Mouse (Mus musculus): Measurements from ENCODE around the gene Sugct.

The Sugct gene

DNA sequence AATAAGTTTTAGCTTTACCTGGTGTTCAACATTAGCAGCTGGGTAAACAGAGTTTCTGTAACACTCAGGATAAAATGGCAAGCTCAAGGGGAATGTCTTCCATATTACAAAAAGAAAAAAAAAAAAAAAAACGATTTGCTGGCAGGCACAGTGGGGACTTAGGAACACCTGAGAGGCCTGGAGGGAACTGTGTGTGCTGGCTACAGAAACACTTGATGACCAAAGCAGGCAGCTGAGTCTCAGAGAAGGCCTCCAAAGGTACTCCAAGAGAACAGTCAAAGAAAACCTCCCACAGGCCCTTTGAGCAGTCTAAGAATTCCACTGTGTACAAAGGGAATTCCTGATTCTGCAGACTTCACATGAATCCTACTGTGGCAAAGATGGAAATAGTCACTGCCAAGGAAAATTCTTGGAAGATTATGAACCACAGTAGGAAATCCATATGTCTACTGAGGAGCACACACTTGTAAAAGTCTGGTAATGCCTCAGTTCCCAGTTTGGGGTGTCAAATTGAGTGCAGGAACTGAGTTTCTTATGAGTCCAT, 397.8 kb downstream of the Sugct start:
- no peak for DNase-seq (ENCODE audit: extremely low read depth, low read depth, low spot score)

DNA sequence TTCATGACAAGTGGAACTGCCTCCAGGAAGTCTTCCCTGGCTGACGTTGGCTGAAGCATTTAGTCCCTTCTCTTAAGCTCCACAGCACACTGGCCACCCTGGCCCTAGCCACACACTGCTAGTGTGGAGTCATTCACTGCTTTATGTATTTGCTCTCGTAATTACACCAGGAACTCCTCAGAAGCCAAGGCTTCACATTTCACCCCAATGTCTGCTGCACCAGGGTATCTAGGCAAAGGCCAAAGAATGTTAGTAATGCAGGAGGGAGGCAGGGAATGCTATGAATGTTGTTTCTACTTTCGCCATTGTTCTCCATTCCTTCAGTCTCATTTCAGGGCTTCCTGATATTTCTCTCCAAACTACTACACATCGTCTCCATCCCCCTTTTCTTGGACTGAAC, 398.4 kb downstream of the Sugct start:
- no peak for DNase-seq (ENCODE audit: extremely low read depth, low read depth, low spot score)

DNA sequence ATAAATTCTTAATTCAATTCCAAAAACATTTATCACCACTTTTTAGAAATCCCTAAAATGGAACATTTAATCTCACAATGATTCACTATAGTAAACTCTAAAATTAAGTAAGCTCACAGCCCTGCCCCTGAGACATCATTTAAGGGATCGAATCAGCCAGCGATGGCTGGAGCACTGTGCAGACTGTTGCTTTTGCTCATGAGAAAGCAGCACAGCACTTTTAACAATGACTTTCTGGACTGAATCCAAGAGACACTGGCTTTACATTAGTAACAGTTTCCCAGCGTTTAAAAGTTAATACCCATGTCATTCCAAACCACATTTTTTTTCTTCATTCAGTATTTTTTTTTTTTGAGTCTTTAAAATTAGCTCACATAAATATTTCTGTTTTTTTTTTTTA, 398.9 kb downstream of the Sugct start:
- DNase-seq (ENCODE audit: extremely low read depth, low read depth, low spot score) = no peak

DNA sequence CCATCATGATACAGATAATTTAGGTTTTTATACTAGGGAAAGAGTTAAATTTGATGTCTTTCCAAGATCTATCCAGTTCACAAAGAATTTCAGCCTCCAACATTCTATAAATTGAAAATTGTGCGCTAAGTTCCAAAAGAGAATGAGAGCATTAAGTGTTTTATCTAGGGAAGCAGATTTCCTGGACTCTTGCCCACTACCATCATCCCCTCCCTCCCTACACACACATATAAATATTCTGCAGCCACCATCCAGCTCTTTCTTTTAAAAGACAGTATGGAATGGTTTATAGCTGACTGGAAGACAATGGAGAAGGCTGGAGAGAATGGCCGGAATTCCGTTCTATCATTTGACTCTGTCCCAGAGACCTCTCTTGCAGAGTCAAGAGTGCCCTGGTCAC, 404.3 kb downstream of the Sugct start:
- DNase-seq (ENCODE audit: extremely low read depth, low read depth, low spot score) = no peak

DNA sequence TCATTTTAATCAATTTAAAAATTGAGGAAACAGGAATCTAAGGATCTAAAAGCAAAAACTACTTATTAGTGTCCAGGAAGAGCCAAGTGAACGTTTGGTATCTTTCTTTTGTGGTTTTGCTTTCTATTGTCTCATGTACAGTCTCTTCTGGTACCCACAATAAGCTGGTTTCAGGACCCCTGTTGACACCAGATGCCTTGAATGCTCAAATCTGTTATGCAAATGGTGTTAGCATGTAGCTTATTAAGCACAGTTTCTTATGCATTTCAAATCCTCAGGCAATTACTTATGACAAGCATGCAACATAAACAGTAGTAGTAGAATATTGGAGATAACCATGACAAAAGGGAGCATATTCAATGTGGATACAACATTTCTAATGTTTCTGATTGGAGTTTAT, 407.0 kb downstream of the Sugct start:
- no peak for DNase-seq (ENCODE audit: extremely low read depth, low read depth, low spot score)

DNA sequence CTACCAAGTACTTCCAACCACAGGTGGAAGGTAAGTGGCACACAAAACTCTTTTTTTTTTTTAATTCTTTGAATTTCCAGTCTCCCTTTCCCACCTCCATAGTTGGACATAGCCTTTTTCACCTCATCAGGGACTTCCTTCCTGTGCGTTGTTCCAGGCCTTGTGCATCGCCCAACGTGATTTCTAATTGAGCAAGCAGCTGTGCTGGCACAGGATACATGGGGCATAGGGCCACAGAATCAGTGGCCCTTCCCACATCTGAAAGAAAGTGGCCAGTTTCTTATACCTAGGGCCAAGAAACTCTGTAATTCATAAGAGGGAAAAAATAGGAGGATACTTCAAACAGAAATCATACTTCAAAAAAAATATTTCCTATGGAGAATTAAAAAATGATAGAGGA, 449.4 kb downstream of the Sugct start:
- DNase-seq (ENCODE audit: extremely low read depth, low read depth, low spot score) = no peak

DNA sequence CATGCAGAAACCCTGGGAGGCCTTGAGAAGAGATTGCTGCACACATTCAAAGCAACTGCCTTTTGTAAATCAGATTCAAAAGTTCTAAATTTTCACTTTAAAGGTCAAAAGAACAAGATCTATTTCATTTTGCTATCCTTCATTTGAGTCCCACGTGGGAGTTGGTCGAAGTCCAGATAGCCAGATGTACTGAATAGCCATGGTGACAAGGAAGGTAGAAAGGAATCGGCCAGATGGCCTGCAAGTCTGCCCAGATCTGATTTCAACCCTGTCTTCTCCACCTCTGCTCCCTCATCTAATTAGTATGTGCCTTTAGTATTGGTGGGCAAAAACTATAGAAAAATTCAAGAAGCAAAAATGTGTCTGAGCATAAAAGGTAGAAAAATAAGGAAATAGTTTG, 478.8 kb downstream of the Sugct start:
- DNase-seq (ENCODE audit: extremely low read depth, low read depth, low spot score) = no peak

DNA sequence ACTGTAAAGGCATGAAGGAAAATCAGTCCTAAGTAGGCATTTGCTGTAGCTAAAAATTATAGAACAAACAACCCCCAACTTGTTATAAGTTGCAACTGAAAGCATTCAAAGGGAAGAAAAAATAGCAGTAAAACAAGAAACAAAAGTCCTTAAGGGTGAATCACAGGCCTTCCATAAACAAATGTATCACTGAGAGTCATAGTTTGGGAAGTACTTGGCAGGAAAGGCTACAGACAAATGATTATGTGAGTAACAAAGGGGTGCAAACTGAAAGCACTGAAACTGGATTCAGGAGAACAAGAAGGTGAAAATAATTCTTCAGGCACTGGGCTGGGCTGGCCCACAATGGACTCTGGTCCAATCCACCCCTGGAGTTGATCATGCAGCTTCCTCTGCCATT, 482.7 kb downstream of the Sugct start:
- DNase-seq (ENCODE audit: extremely low read depth, low read depth, low spot score) = no peak

DNA sequence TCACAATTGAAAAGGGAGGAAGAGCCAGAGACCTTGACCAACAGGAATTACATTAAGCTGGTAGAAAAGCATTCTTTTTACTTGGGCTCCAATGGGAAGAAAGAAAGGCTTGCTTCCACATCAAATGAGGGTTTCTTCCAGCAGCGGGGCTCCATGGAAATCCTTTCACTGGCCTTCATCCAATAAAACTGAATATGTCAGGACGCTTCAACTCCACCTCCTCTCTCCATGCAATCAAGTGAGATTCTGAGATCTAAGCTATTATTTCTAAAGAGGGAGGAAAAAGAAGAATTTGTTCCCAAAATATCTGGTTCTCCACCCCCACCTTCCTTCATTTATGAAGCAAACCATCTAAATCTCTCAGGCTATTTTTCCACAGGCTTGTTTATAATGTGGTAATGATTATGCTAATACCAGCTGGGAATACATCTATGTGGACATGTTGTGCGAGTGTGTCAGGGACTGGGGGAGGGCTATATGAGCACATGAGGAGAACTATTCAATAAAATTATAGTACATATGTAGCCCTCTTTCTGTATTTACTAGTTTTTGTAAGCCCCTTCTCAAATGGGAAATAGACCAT, 505.1 kb downstream of the Sugct start:
- DNase-seq (ENCODE audit: extremely low read depth, low read depth, low spot score) = no peak

DNA sequence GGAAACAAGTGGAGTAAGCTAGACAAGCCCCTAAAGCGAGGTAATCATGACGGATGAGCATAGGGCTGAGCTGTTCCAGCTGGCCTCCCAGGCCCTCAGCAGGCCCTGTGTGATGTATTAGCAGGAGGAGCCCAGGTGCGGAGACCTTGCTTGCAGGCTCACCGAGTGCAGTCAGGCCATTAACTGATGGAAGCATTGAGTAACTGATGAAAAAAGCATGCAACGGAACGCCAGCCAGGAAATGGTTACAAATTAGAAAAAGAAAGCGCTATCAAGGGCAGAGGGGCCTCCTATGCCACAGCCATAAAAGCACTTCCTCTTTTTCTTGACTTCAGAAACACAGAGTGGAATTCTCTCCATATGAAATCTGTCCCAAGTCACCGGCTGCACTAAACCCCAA, 510.1 kb downstream of the Sugct start:
- no peak for DNase-seq (ENCODE audit: extremely low read depth, low read depth, low spot score)

DNA sequence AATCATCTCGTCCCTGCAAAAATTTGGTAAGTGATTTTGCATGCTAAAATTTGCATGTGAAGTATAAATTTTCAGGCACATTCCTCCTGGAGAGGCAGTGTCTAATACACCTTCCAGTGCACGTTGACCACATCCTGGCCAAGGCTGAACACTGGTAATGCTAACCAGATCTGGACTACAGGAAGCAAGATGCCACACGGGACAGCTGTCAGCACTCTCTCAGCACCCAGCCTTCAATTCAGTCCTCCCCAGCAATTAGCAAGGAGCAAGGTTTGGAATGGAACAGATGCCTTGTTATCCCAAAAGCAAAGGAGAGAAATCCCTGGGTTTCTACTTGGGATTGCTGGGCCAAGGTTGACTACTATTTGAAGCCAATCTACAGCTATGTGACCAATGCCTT, 529.4 kb downstream of the Sugct start:
- no peak for DNase-seq (ENCODE audit: extremely low read depth, low read depth, low spot score)

DNA sequence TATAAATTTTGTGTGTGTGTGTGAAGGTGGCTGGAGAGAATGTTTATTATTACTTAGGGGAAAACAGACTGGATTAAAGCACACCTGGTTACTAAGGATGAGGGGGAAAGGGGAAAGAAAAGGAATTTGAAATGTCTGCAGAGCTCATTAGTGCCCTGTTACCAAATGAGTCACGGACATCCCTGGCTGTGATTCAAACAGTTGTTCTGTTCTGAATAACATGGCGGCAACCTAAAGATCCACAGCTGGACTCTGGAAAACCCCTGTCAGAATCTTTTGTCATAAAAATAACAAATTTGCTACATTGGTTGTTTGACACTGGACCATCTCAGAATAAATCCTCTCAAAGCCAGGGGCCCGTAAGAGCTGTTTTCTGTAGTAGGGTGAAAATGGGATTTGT, 530.6 kb downstream of the Sugct start:
- DNase-seq (ENCODE audit: extremely low read depth, low read depth, low spot score) = no peak

DNA sequence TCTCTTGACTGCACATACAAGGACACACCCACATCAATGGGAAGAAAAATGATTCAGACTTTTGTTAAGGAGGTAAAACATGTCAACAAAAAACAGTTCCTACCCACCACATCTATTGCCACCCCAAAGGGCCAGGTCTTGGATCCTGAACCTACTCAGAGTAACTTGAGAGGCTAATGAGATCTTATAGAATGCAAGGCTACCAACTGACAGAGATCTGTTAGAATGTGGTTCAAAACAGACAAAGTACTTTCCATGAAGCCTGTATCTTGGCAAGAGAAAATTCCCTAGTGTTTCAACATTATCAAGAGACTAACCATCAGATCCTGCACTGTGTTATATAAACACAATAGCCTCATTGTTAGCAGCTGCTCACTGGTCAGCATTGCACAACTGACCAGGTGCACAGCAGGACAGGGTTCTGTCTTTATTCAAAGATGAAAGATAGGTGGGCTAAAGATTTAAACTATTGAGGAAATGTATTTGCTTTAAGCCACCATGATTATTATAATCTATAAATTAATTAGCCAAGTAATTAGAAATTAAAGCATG, 548.8 kb downstream of the Sugct start:
- DNase-seq (ENCODE audit: extremely low read depth, low read depth, low spot score) = no peak

DNA sequence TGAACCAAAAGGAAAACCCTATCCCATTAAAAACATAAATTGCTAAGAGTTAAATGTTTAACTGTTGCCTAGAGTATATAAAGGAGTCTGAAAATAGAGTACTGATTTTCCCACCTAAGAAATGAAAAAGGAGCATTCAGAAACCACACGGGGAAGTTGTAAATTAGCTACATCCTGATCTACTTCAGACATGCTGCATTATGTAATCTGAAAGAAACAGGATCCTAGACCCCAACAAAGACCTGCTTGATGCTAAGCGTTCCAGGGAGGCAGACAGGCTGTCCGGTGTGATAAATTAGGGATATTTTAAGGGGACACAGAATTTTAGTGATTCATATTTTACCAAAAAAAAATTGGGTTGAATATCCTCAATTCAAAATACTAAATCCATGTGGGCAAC, 579.3 kb downstream of the Sugct start:
- DNase-seq (ENCODE audit: extremely low read depth, low read depth, low spot score) = no peak

DNA sequence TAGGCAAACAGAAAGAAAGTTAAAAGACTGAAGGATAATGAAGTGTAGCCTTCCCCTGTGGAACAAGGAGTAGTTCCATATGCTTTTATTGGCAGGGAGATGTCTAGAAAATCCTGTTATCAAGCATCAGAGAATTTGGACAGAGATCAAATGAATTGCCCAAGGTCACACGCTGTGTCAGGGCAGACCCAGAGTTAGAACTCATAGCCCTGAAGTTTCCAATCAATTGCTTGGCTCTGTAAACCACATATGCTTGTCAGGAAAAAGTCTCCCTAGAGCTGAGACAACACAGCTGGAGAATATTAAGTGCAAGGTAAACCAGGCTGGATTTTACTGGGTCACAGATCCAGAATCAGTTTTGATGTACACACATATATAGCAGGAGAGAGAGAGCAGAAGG, 593.0 kb downstream of the Sugct start:
- DNase-seq (ENCODE audit: extremely low read depth, low read depth, low spot score) = no peak

DNA sequence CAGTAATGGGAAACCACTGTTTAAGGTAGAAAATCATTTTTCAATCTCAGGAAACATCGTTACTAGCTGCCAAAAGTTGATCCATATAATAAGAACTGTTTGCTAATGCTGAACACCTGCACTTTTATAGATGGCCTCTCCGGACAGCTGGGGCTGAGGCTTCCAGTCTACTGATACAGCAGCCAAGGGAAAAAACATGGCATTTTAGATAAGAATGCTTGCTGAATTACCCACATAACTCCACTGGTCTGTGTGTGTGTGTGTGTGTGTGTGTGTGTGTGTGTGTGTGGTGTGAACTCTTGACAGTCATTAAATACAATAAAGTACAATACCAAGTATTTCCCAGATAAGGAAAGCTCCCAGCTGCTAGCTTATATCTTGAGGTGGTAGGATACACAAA, 608.8 kb downstream of the Sugct start:
- DNase-seq (ENCODE audit: extremely low read depth, low read depth, low spot score) = no peak

DNA sequence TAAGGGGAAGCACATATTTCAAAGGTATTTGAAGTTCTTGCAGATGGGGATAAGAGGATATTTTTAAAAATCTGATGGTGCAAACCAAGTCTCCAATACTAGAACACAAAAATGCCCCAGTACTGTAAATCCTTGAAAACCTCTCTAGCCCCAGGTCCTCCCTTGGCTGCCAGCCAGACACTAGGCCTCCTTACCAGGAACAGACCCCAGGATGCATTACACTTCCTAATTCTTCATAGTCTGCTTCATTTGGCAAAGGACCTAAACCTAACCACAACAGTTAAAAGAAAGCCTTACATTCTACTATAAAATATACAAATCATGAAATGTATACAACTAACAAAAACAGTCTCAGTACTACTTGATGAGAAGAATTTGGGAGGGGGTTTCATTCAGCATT, 609.2 kb downstream of the Sugct start:
- DNase-seq (ENCODE audit: extremely low read depth, low read depth, low spot score) = no peak

DNA sequence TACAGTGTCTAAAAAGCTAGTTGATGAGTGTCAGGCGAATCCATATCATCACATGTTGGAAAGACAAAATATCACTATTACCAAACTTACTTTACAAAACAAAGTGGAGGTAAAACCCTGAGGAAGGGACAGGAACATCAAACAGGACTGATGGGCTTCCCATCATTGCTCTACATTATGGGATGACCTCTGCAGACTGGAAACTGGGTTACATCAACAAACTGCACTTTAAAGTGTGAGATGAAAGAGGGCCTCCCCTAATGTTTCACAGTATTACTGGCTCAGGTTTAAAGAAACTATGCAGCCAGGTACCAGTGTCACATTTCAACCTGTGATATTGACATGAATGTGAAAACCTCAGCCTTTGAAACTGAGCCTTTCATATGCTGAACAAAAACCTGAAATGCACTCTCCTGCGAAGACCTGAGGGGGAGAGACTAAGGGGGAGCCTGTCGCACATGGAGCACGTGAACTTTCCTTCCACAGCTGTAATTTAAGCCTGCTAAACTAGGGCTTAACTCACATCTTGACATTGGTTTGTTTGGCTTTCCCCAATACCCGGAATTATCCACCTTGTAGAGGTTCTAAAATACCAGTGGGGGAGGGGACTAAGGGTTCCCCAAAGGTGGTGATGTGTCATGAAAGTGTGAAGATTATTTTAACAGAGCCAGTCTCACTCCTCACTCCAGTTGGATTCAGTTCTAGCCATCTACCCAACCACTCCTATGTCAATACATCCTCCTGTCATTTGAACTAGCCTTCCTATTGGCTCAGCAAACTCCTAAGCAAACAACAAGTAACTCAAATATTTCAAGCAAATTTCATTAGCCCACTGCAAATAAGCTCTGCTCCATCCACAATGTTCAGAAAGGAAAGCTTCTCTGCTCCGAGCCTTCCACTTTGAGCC, 610.2 kb downstream of the Sugct start:
- no peak for DNase-seq (ENCODE audit: extremely low read depth, low read depth, low spot score)

DNA sequence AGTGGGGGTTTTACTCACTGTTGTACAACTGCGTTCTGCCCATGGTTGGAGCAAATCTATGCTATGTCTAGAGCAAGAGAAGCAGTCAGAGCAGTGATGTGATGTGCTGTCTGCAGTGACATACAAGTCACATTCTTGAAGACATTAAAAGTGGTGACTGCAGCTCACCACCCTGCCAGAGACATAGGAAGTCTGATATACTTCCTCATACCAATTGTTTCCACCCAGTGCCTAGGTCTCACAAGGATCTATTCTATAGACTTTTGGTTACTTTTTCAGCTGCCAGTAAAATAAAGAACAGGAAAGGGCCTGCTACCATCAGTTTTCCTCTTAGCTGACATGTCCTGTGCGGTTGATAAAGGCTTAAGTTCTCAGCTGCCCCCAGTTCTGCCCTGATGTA, 613.7 kb downstream of the Sugct start:
- DNase-seq (ENCODE audit: extremely low read depth, low read depth, low spot score) = no peak

DNA sequence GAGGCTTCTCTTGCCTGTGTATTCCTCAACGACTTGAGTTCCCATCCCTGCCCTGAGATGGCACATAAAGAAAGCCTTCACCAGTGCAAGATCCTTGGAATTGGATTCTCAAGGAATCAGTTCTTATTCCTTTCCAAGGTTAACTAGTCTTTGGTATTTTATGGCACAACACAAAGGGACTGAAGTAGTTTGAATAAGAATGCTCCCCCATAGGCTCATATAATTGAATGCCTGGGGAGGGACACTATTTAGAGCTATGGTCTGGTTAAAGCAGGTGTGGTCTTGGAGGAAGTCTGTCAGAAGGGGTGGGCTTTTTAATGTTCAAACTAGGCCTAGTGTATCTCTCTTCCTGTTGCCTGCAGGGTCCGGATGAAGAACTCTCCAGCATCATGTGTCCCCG, 629.8 kb downstream of the Sugct start:
- no peak for DNase-seq (ENCODE audit: extremely low read depth, low read depth, low spot score)

DNA sequence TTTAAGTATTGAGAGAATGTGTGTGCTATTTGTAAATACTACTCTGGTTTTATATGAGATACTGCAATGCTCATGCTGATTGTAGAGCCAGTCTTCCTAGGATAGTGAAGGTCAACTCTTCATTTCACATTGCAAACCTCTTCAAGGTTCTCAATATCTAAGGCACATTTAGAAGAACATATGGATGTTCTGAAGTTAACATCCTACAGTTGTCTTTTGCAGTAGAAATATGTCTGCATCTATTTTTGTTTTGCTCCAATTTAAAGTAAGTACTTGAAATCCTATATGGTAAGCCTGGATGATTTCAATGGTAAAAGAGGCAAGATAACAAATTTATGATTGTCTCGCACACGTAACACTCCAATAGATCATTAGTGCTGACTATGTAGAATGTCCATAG, 638.7 kb downstream of the Sugct start:
- DNase-seq (ENCODE audit: extremely low read depth, low read depth, low spot score) = no peak
